9 mouse cellular contexts compared by ENCODE assay signal in genomic region chr7:120098403-120098802, GRCm38 (mm10). TPM values are rescaled to one million over a fixed set of nuclear protein-coding genes. Genes with fewer than 3 reads are reported as not detected.
A peak's percentile ranks its signal among the peaks of the same experiment; 100 is the strongest.
DNase-seq lines count a peak whose midpoint lies in the region; ATAC-seq and TF ChIP-seq lines count a peak whose summit lies in the region.
"Had no signal": no experiment of that assay in that cellular context is flagged by ENCODE, and none has a peak within 500 bp of the region (broad histone marks: within the 10 kb centered on the region; RNA-seq: fewer than 3 reads in every experiment).

No protein-coding gene starts in this region.

- no peak overlapping the region for H3K4me3 ChIP-seq in forebrain, embryonic 10.5 days
- no peak overlapping the region for H3K4me3 ChIP-seq in forebrain, embryonic 13.5 days
- H3K4me3 ChIP-seq in megakaryocyte, embryonic 14.5 days (replicated peaks), result peak overlapping the region; percentile 83
- no peak overlapping the region for H3K4me3 ChIP-seq in stomach, postnatal 0 days (ENCODE audit: low read depth, low read length)
- H3K4me3 ChIP-seq: liver, embryonic 15.5 days had no signal

- no peak overlapping the region for H3K9ac ChIP-seq in forebrain, embryonic 13.5 days
- no peak overlapping the region for H3K9ac ChIP-seq in stomach, postnatal 0 days (ENCODE audit: low read length)
- H3K9ac ChIP-seq: liver, embryonic 15.5 days had no signal

- 27% methylated on average over 9 of the region's 9 CpGs for WGBS in forebrain, embryonic 10.5 days
- 24% methylated on average over 9 of the region's 9 CpGs for WGBS in forebrain, embryonic 13.5 days
- 25% methylated on average over 9 of the region's 9 CpGs for WGBS in stomach, postnatal 0 days

- H3K36me3 ChIP-seq in forebrain, embryonic 10.5 days (replicated peaks), result no peaks in the 10 kb centered on the region
- H3K36me3 ChIP-seq in forebrain, embryonic 13.5 days (ENCODE audit: poor library complexity, severe bottlenecking), result no peaks in the 10 kb centered on the region
- H3K36me3 ChIP-seq in megakaryocyte, embryonic 14.5 days (replicated peaks; ENCODE audit: low read length), result no peaks in the 10 kb centered on the region
- no peaks in the 10 kb centered on the region for H3K36me3 ChIP-seq in stomach, postnatal 0 days (ENCODE audit: control insufficient read depth, insufficient read depth, low read length)
- H3K36me3 ChIP-seq: liver, embryonic 15.5 days had no signal

- no peaks in the 10 kb centered on the region for H3K9me3 ChIP-seq in forebrain, embryonic 10.5 days
- H3K9me3 ChIP-seq in forebrain, embryonic 13.5 days (replicated peaks), result no peaks in the 10 kb centered on the region
- no peaks in the 10 kb centered on the region for H3K9me3 ChIP-seq in megakaryocyte, embryonic 14.5 days
- no peaks in the 10 kb centered on the region for H3K9me3 ChIP-seq in stomach, postnatal 0 days (ENCODE audit: control insufficient read depth, low read length)
- H3K9me3 ChIP-seq: liver, embryonic 15.5 days had no signal

- POLR2A ChIA-PET in Patski (lab: Charles Lee), result no interaction called here

- in situ Hi-C loops in Patski (cut with MboI; ENCODE audit: low pct_unique_long_range_greater_than_20kb), result loop anchor here (5.0 kb wide), 1 partner anchor 251 kb away; no protein-coding TSS in a partner anchor

- no peak for ATAC-seq in forebrain, embryonic 13.5 days
- ATAC-seq in Patski, result peak; percentile 61
- 0 out of 2 replicates have a peak, but pooled peaks have one; percentile 44 for ATAC-seq in stomach, postnatal 0 days (ENCODE audit: low FRiP score, low TSS enrichment)

- H3K27ac ChIP-seq in forebrain, embryonic 10.5 days, result no peak overlapping the region
- H3K27ac ChIP-seq in forebrain, embryonic 13.5 days, result no peak overlapping the region
- H3K27ac ChIP-seq in stomach, postnatal 0 days (replicated peaks), result no peak overlapping the region
- H3K27ac ChIP-seq: liver, embryonic 15.5 days had no signal

- H3K4me2 ChIP-seq in forebrain, embryonic 13.5 days, result no peak overlapping the region
- H3K4me2 ChIP-seq in stomach, postnatal 0 days (replicated peaks; ENCODE audit: low read depth), result no peak overlapping the region
- H3K4me2 ChIP-seq: liver, embryonic 15.5 days had no signal

- H3K27me3 ChIP-seq in forebrain, embryonic 10.5 days (ENCODE audit: poor library complexity, severe bottlenecking), result peaks cover 39% of the 10 kb centered on the region
- peaks cover 25% of the 10 kb centered on the region for H3K27me3 ChIP-seq in forebrain, embryonic 13.5 days
- H3K27me3 ChIP-seq in Patski, result no peaks in the 10 kb centered on the region
- H3K27me3 ChIP-seq in megakaryocyte, embryonic 14.5 days (replicated peaks), result peaks cover 6% of the 10 kb centered on the region
- H3K27me3 ChIP-seq in stomach, postnatal 0 days (ENCODE audit: control insufficient read depth, insufficient read depth, low read length), result no peaks in the 10 kb centered on the region

- CTCF ChIA-PET in Patski (lab: Charles Lee), result interaction anchor here (0.7 to 2.1 kb wide), 12 partner anchors 10 to 255 kb away, joined by 3 to 13 read pairs (median 4); no protein-coding TSS in a partner anchor

- peaks cover 20% of the 10 kb centered on the region for H3K4me1 ChIP-seq in forebrain, embryonic 10.5 days
- H3K4me1 ChIP-seq in forebrain, embryonic 13.5 days, result peaks cover 16% of the 10 kb centered on the region
- peaks cover 26% of the 10 kb centered on the region for H3K4me1 ChIP-seq in megakaryocyte, embryonic 14.5 days
- H3K4me1 ChIP-seq in stomach, postnatal 0 days (replicated peaks; ENCODE audit: control insufficient read depth, insufficient read depth), result no peaks in the 10 kb centered on the region

- peak; percentile 62 for DNase-seq in forebrain, embryonic 10.5 days (ENCODE audit: extremely low spot score, low spot score)
- no peak for DNase-seq in Patski (ENCODE audit: low read depth, low spot score)
- DNase-seq in cerebellum, postnatal 36 days, result peak; percentile 62 to 69
- peak; percentile 33 to 63 for DNase-seq in heart, adult 9 months (ENCODE audit: low spot score in 2 of 2)
- DNase-seq in layer of hippocampus, postnatal 10 days (ENCODE audit: low spot score in 2 of 2), result peak; percentile 75 to 82
- peak; percentile 80 for DNase-seq in stomach, postnatal 0 days (ENCODE audit: low spot score)

- TF ChIP-seq EP300 in stomach, postnatal 0 days (optimal IDR thresholded peaks at IDR 0.05), result no peak

- peak; percentile 77 for TF ChIP-seq CTCF in Patski (IDR thresholded peaks at IDR 0.05)
- peak; percentile 92 for TF ChIP-seq CTCF in stomach, postnatal 0 days (IDR thresholded peaks at IDR 0.05; ENCODE audit: low read depth)

RNA-seq across cellular contexts. Expression of gene Dnah3, which starts 3.3 kb away (rescaled TPM):
- 0.05 TPM in 1 of 2 replicates, not detected in the other for polyA plus RNA-seq in forebrain, embryonic 10.5 days (2016; fragmentation: Nextera tagmentation; extraction: Ambion mirVana)
- polyA plus RNA-seq in forebrain, embryonic 13.5 days (2015; fragmentation: Nextera tagmentation; extraction: Ambion mirVana), result 0.21 and 0.27 TPM in 2 replicates
- not detected for polyA plus RNA-seq in Patski (2021)
- under 1 TPM; 0.37 to 0.42 TPM for total RNA-seq in layer of hippocampus, postnatal 10 days (2021)
- polyA plus RNA-seq in megakaryocyte, embryonic 14.5 days (2012; ENCODE audit: insufficient read depth, low replicate concordance), result not detected in 2 replicates
- polyA plus RNA-seq in stomach, postnatal 0 days (2015; fragmentation: Nextera tagmentation; extraction: Ambion mirVana), result 0.02 TPM in 1 of 2 replicates, not detected in the other
- polyA plus RNA-seq: liver, embryonic 15.5 days had no signal

RNA-seq across cellular contexts. Expression of gene Tmem159, which starts 3.8 kb away (rescaled TPM):
- 16.2 and 18.4 TPM in 2 replicates for polyA plus RNA-seq in forebrain, embryonic 10.5 days (2016; fragmentation: Nextera tagmentation; extraction: Ambion mirVana)
- 5.6 and 5.7 TPM in 2 replicates for polyA plus RNA-seq in forebrain, embryonic 13.5 days (2015; fragmentation: Nextera tagmentation; extraction: Ambion mirVana)
- polyA plus RNA-seq in Patski (2021), result 14.3 TPM
- total RNA-seq in layer of hippocampus, postnatal 10 days (2021), result 10 to 100 TPM; 16.8 to 17.4 TPM
- polyA plus RNA-seq in megakaryocyte, embryonic 14.5 days (2012; ENCODE audit: insufficient read depth, low replicate concordance), result 2.0 and 13.3 TPM in 2 replicates
- polyA plus RNA-seq in stomach, postnatal 0 days (2015; fragmentation: Nextera tagmentation; extraction: Ambion mirVana), result 31.9 and 33.9 TPM in 2 replicates

RNA-seq across cellular contexts. Expression of gene Zp2, which starts 46.7 kb away (rescaled TPM):
- not detected in 2 replicates for polyA plus RNA-seq in forebrain, embryonic 10.5 days (2016; fragmentation: Nextera tagmentation; extraction: Ambion mirVana)
- polyA plus RNA-seq in forebrain, embryonic 13.5 days (2015; fragmentation: Nextera tagmentation; extraction: Ambion mirVana), result not detected in 2 replicates
- polyA plus RNA-seq in Patski (2021), result not detected
- total RNA-seq in layer of hippocampus, postnatal 10 days (2021), result under 1 TPM; 0.36 to 0.73 TPM
- not detected in 2 replicates for polyA plus RNA-seq in megakaryocyte, embryonic 14.5 days (2012; ENCODE audit: insufficient read depth, low replicate concordance)
- polyA plus RNA-seq in stomach, postnatal 0 days (2015; fragmentation: Nextera tagmentation; extraction: Ambion mirVana), result not detected in 2 replicates
- polyA plus RNA-seq: liver, embryonic 15.5 days had no signal
